Mouse (Mus musculus): ENCODE measurements at regions not wholly inside any gene's neighbourhood (a gene's known extent, or its start where the extent isn't known, plus 50 kb on each side); places are given as distances from the start of the nearest gene placed in this dataset.

GRCm38 (mm10) chr10:17042973-17043372, 680.0 kb upstream of the Cited2 start:
- TF ChIP-seq CTCF (IDR thresholded peaks at IDR 0.05; ENCODE audit: low read depth) = no peak
- no peak for TF ChIP-seq EP300 (IDR thresholded peaks at IDR 0.05; ENCODE audit: low read depth)

All from liver, embryonic 14.5 days (tissue).